Mouse (Mus musculus): ENCODE measurements around the gene U2af1. TPM values are rescaled to one million over a fixed set of nuclear protein-coding genes. Genes with fewer than 3 reads are reported as not detected.

Gene U2af1
- polyA plus RNA-seq, 1 experiment from 2014 or later: 385 TPM

DNA sequence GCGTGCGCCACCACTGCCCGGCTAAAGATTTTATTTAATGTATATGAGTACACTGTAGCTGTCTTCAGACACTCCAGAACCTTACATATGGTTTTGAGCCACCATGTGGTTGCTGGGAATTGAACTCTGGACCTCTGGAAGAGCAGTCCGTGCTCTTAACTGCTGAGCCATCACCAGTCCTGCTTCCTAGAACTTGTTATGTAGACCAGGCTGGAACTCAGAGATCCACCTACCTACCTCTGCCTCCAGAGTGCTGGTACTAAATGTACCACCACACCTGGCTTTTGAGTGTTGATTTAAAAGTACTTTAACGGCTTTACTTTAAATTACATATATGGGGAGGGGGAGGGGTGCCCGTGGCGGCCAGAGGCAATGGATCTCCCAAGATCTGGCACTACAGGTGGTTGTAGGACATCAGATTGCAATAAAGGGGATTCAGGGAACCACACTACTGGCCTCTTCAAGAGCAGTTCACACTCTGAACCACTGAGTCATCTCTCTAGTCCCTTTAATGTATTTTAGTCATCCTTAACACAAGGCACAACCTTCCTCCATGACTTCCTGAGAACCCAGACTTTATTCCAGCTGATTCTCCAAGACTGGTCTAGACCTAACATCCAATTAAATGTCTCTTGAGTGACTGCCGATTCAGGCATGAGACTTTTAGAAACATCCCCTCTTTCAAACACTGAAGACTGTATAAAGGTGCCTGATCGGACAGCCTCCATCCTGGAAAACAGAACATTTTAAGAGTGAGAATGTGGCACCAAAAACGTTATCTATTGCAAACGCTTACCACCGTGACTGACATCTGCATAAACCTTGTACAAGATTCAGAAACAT lies 1.3 kb downstream of the U2af1 start:
- no peak for ATAC-seq (ENCODE audit: low FRiP score)
- H3K4me2 ChIP-seq: peak overlapping the region; percentile 79
- no peak overlapping the region for H3K27ac ChIP-seq
- H3K36me3 ChIP-seq (replicated peaks): peaks cover 33% of the 10 kb centered on the region
- H3K4me3 ChIP-seq (replicated peaks): peak overlapping the region; percentile 98
- no peaks in the 10 kb centered on the region for H3K9me3 ChIP-seq
- H3K4me1 ChIP-seq: peaks cover 22% of the 10 kb centered on the region
- WGBS: 59% methylated on average over 12 of the region's 12 CpGs
- H3K27me3 ChIP-seq: no peaks in the 10 kb centered on the region
- peak overlapping the region; percentile 95 for H3K9ac ChIP-seq

DNA sequence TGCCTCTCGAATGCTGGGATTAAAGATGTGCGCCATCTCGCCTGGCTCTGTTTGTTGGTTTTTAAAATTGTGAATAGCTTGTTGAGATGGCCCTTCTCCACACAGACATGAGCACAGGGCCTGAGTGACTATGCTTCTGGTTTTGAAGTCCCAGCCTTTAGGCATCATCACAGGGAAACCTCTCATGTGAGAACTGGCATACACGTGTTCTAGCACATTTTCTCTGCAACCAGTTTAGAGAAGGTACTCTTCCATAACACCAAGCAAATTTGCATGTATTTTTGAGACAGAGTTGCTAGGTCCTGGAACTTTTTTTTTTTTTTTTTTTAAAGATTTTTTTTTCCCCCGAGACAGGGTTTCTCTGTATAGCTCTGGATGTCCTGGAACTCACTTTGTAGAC lies 2.0 kb downstream of the U2af1 start:
- ATAC-seq (ENCODE audit: low FRiP score): no peak
- H3K27ac ChIP-seq: no peak overlapping the region
- H3K27me3 ChIP-seq: no peaks in the 10 kb centered on the region
- peaks cover 40% of the 10 kb centered on the region for H3K36me3 ChIP-seq (replicated peaks)
- H3K9me3 ChIP-seq: no peaks in the 10 kb centered on the region
- H3K4me2 ChIP-seq: peak overlapping the region; percentile 79
- 0 out of 2 replicates have a peak overlapping the region, but pooled peaks have one; percentile 98 for H3K4me3 ChIP-seq (replicated peaks)
- peaks cover 22% of the 10 kb centered on the region for H3K4me1 ChIP-seq
- peak overlapping the region; percentile 33; the same call in 1 of the 2 replicates for H3K9ac ChIP-seq
- 90% methylated on average over 5 of the region's 5 CpGs for WGBS

DNA sequence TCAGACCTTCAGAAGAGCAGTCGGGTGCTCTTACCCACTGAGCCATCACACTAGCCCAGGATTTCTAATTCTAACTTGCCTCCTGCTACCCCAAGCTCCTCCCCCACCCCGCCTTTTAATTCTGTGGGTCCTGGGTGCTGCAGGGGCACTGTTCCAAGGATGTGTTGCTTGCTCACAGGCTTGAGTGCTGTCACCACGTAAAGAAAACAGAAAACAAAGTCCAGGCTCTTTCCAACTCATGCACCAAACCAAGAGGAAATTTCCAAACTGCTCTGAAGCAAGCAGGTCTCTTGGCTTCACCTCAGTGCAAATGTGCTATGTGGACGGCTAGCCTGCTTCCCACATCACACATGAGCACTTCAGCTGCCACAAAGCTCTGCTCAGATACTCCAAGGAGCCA lies 3.3 kb downstream of the U2af1 start:
- Histone ChIP-seq H3K4me1 (peaks cover 22% of the 10 kb centered on the region), H3K27ac (no peak overlapping the region), H3K36me3 (replicated peaks) (peaks cover 53% of the 10 kb centered on the region), H3K4me2 (no peak overlapping the region), H3K9ac (no peak overlapping the region), H3K4me3 (replicated peaks) (no peak overlapping the region), H3K27me3 (no peaks in the 10 kb centered on the region), H3K9me3 (no peaks in the 10 kb centered on the region)
- ATAC-seq (ENCODE audit: low FRiP score): no peak
- WGBS: 84% methylated on average over 4 of the region's 4 CpGs

DNA sequence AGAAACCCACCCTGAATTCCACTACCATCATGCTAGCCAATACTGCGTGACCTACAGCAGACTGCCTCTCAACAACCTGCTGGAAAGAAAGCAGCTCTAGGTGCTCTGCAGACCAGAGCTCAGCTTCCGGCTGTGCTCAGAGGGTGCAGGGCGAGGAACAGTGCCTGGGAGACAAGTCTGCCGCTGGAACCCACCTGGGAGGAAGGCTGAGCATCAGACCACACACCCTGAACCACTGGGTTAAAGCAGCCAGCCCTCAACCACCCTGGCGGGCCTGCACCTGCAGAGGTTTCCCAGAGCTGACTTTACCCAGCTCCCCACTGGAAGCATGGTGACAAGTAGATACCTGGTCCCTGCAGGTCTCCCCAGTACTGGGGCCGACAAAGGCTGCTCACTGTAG lies 5.4 kb downstream of the U2af1 start:
- Histone ChIP-seq H3K4me1 (peaks cover 17% of the 10 kb centered on the region), H3K27me3 (no peaks in the 10 kb centered on the region), H3K9ac (no peak overlapping the region), H3K36me3 (replicated peaks) (peaks cover 74% of the 10 kb centered on the region), H3K4me3 (replicated peaks) (no peak overlapping the region), H3K9me3 (no peaks in the 10 kb centered on the region), H3K4me2 (no peak overlapping the region), H3K27ac (no peak overlapping the region)
- ATAC-seq (ENCODE audit: low FRiP score): no peak
- WGBS: 91% methylated on average over 6 of the region's 6 CpGs

DNA sequence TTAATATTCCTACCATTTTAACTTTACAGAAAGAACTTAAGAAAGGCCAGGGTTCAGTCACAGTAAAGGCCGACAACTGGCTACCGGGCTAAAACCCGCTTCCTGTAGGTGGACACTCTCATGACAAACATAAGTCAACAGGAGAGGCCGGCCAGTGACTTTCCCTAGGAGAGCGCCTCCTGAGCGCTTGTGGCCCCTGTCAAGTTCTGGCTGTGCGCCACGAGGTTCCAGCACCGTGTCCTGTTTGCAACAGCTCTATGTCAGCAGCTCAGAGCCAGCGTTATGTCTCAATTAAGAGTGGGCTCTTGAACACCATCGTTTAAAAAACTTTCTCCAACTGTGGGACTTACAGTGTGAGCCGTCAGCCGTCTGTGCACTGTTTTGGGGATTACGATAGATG lies 6.5 kb downstream of the U2af1 start:
- 93% methylated on average over 14 of the region's 14 CpGs for WGBS
- Histone ChIP-seq H3K4me1 (peaks cover 9% of the 10 kb centered on the region), H3K4me2 (no peak overlapping the region), H3K27me3 (no peaks in the 10 kb centered on the region), H3K4me3 (replicated peaks) (no peak overlapping the region), H3K9me3 (no peaks in the 10 kb centered on the region), H3K27ac (no peak overlapping the region), H3K36me3 (replicated peaks) (peaks cover 85% of the 10 kb centered on the region), H3K9ac (no peak overlapping the region)
- ATAC-seq (ENCODE audit: low FRiP score): no peak

DNA sequence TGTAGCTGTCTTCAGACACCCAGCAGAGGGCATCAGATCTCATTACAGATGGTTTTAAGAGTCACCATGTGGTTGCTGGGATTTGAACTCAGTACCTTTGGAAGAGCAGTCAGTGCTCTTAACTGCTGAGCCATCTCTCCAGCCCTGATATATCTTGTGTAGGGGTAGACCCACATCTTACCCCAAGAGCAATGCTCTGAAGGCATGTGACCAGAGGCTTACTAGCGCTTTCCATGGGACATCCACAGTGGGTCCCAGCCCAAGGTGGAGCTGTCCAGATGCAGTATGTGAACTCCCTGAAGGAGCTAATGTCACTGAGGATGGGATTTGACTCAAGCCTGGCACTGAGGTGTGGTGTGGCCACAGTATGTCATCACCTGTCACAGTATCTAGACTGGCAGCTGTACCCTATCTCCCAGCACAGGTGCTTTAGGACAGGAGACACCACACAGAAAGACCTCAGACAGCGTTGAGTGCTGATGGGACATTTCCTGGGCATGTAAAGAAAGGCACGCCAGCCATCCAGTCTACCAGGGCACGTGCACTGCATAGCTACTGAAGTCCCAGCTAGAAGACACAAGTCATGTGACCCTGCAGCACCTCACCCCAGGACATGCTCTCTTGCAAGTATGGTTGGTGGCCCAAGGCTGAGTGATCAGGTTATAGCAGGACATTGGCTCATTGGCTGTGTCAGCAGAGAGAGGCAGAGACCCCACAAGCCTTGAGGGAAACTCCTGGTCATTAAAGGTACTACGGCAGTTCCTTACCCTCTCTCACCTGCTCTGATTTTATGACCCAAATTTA lies 12.3 kb downstream of the U2af1 start:
- H3K9me3 ChIP-seq: no peaks in the 10 kb centered on the region
- no peak overlapping the region for H3K27ac ChIP-seq
- H3K9ac ChIP-seq: no peak overlapping the region
- no peak overlapping the region for H3K4me3 ChIP-seq (replicated peaks)
- no peak for ATAC-seq (ENCODE audit: low FRiP score)
- H3K4me1 ChIP-seq: no peaks in the 10 kb centered on the region
- peaks cover 59% of the 10 kb centered on the region for H3K36me3 ChIP-seq (replicated peaks)
- H3K4me2 ChIP-seq: no peak overlapping the region
- WGBS: 93% methylated on average over 5 of the region's 5 CpGs
- H3K27me3 ChIP-seq: no peaks in the 10 kb centered on the region

DNA sequence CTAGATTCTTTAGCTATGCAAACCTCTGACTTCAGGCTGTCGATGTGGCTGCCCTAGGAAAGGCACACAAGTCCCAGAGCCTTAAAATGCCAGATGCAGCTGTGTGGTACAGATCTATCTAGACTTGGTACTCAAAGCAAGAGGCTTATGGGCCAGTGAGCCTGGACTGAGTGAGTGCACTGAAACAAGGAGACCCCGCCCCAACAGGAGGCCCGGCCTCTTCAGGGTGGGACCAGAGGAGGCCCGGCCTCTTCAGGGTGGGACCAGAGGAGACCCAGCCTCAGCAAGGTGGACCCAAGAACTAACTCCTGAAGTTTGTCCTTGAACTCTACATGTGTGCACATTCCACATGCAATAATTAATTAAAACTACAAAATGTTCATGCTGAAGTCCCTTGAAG lies 15.8 kb downstream of the U2af1 start:
- Histone ChIP-seq H3K9ac (no peak overlapping the region), H3K36me3 (replicated peaks) (peaks cover 24% of the 10 kb centered on the region), H3K4me3 (replicated peaks) (no peak overlapping the region), H3K9me3 (no peaks in the 10 kb centered on the region), H3K4me1 (peaks cover 8% of the 10 kb centered on the region; the same call in 1 of the 2 replicates), H3K27ac (no peak overlapping the region), H3K27me3 (peaks cover under 1% of the 10 kb centered on the region; the same call in 1 of the 2 replicates), H3K4me2 (no peak overlapping the region)
- WGBS: 70% methylated on average over 4 of the region's 4 CpGs
- no peak for ATAC-seq (ENCODE audit: low FRiP score)

DNA sequence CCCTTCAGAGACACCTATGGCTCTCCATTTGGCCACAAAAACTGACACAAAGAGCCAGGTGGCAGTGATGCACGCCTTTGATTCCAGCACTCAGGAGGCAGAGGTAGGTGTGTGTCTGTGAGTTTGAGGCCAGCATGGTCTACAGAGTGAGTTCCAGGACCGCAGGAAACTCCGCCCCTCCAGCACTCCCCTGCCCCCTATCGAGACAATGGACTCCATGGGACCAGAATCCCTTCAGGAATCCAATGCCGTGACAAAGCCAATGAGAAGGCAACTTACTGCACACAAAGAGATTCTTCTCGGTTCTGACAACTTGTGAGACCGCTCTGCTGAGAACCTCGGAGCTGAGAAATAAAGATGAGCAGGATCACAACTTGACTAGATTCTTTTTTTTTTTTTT lies 16.4 kb downstream of the U2af1 start:
- Histone ChIP-seq H3K4me2 (no peak overlapping the region), H3K9me3 (no peaks in the 10 kb centered on the region), H3K4me3 (replicated peaks) (no peak overlapping the region), H3K9ac (no peak overlapping the region), H3K27me3 (peaks cover 6% of the 10 kb centered on the region), H3K36me3 (replicated peaks) (peaks cover 18% of the 10 kb centered on the region), H3K4me1 (peaks cover 13% of the 10 kb centered on the region), H3K27ac (no peak overlapping the region)
- 29% methylated on average over 8 of the region's 8 CpGs for WGBS
- ATAC-seq (ENCODE audit: low FRiP score): no peak

DNA sequence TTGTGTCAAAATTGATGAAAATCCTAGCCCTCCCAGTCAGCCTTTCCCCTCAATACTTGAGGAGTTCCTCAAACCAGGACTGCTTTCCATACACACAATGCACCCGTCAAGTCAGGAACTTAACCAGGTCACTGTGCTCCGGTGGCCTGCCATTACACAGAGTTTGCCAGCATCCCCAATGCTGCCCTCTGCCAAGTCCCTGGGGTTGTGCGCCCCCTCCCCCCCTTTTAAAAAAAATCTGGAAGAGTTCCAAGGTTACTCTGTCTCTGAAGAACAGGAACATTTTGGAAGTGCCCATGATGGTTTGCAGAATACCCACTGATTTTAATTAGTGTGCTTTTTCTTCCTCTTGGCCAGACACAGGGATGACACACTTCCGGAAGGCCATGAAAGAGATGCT lies 19.0 kb downstream of the U2af1 start:
- Histone ChIP-seq H3K4me3 (replicated peaks) (no peak overlapping the region), H3K36me3 (replicated peaks) (no peaks in the 10 kb centered on the region), H3K27ac (no peak overlapping the region), H3K27me3 (peaks cover 32% of the 10 kb centered on the region), H3K4me1 (peaks cover 26% of the 10 kb centered on the region), H3K9ac (no peak overlapping the region), H3K4me2 (no peak overlapping the region), H3K9me3 (no peaks in the 10 kb centered on the region)
- WGBS: 66% methylated on average over 4 of the region's 4 CpGs
- no peak for ATAC-seq (ENCODE audit: low FRiP score)

DNA sequence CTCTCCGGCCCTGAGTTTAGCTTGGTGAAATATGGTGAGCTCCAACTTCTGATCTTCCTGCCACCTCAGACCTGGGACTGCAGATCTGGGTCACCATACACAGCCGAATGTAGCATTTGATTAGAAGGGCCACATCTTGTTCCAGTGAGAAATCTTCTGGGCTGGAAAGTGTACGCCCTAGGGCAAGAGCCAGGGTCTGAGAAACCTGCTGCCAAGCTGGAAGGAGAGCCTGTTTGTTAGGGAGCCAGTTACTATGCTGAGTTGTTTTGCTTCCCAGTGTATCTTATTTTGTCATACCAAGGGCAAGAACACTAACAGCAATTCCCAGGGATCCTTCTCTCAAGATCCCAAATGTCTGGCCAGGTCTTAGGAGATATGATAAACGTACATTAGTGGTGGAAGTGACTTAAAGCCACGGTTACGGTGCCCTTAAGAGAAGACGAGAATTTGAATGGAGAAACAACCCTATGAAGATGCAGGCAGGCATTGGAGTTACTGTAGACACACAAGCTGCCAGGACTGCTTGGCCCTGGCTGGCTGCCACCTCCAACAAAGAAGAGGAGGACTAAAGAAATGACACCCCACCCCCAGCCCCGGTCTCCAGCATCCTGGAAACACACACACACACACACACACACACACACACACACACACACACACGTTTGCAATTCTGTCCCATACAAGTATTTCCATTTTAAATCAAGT lies 20.7 kb downstream of the U2af1 start:
- no peak for ATAC-seq (ENCODE audit: low FRiP score)
- peak overlapping the region; percentile 19; the same call in 1 of the 2 replicates for H3K27ac ChIP-seq
- 60% methylated on average over 9 of the region's 9 CpGs for WGBS
- no peaks in the 10 kb centered on the region for H3K9me3 ChIP-seq
- no peak overlapping the region for H3K4me2 ChIP-seq
- H3K4me1 ChIP-seq: peaks cover 26% of the 10 kb centered on the region
- H3K27me3 ChIP-seq: peaks cover 32% of the 10 kb centered on the region
- H3K36me3 ChIP-seq (replicated peaks): no peaks in the 10 kb centered on the region
- H3K9ac ChIP-seq: no peak overlapping the region
- H3K4me3 ChIP-seq (replicated peaks): no peak overlapping the region

DNA sequence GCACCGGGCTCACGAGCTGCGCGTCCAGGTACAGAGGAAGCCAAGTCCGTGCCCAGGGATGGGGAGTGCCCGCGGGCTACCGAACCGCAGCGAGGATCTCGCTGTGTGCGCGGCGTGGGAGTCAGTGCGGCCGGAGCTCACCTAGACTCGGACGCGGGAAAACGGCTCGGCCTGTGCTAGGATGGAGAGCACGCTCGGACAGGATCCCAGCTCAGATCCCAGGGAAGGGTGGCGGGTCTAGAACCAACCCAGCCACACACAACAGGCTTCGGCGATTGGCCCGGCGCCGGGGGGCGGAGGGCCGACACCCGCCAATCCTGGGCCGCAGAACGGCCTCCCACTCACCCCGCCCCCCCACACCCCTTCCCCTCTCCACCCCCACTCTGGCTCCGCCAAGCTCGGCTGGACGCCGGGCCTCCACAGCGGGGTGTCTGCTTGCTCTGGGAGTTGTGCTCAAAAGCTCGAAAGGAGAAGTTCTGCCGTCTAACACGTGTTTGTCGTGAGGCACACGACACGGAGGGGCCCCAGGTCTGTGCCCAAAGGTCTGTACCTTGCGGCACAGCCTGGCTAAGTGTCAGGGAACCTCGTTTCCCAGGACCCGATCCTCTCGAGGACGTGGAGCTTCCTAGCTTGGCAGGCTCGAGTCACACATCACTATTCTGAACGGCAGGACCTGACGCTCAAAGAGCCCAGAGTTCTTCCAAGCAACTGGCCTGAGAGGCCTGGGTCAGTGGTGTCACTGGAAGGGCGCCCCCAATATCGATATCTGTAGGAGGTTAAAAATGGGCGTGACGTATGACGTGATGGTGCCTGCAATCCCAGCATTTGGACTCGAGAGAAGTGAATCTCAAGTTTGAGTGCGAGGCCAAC lies 21.5 kb downstream of the U2af1 start, which contains the start of gene Cbs:
Cbs (minus strand) TSS at position 297 of the 870 bp plus-strand sequence.
- peaks cover 26% of the 10 kb centered on the region for H3K4me1 ChIP-seq
- no peaks in the 10 kb centered on the region for H3K36me3 ChIP-seq (replicated peaks)
- H3K27me3 ChIP-seq: peaks cover 32% of the 10 kb centered on the region
- peak; percentile 87 for ATAC-seq (ENCODE audit: low FRiP score)
- H3K4me2 ChIP-seq: peak within 1 kb of the TSS; percentile 88
- no peaks in the 10 kb centered on the region for H3K9me3 ChIP-seq
- peak within 1 kb of the TSS; percentile 49 for H3K4me3 ChIP-seq (replicated peaks)
- 2% methylated on average over 61 of the region's 61 CpGs for WGBS
- H3K27ac ChIP-seq: peak within 1 kb of the TSS; percentile 19; the same call in 1 of the 2 replicates
- H3K9ac ChIP-seq: peak within 1 kb of the TSS; percentile 58

All from forebrain, embryonic 12.5 days (tissue).